Mouse (Mus musculus) intestine, embryonic 15.5 days (tissue): ENCODE measurements around the gene N4bp2l1. TPM values are rescaled to one million over a fixed set of nuclear protein-coding genes. Genes with fewer than 3 reads are reported as not detected.

Experiments
- ATAC-seq: fragments of 200-750 bp; cut with Nextera tagmentation; 2 replicates; pipeline ENCODE4 v1.8.0; 2017; ENCODE audit warnings: moderate TSS enrichment, moderate library complexity
- H3K27ac ChIP-seq: fragments of 300-500 bp; sonication (generic); 2 replicates; pipeline ENCODE4 v1.5.1; 2015; ENCODE audit warnings: mild to moderate bottlenecking, inconsistent platforms
- H3K27me3 ChIP-seq: fragments of 300-500 bp; sonication (generic); replicated peaks from 2 replicates; pipeline ENCODE4 v1.6.1; 2015; ENCODE audit warnings: inconsistent platforms
- H3K36me3 ChIP-seq: fragments of 300-500 bp; sonication (generic); 2 replicates; pipeline ENCODE4 v1.6.1; 2015; ENCODE audit warnings: inconsistent platforms
- H3K4me1 ChIP-seq: fragments of 300-500 bp; sonication (generic); replicated peaks from 2 replicates; pipeline ENCODE4 v1.6.1; 2015; ENCODE audit warnings: inconsistent platforms
- H3K4me2 ChIP-seq: fragments of 300-500 bp; sonication (generic); replicated peaks from 2 replicates; pipeline ENCODE4 v1.6.1; 2015; ENCODE audit warnings: mild to moderate bottlenecking, inconsistent platforms
- H3K4me3 ChIP-seq: fragments of 300-500 bp; sonication (generic); replicated peaks from 2 replicates; pipeline ENCODE4 v1.5.1; 2015; ENCODE audit warnings: inconsistent platforms
- H3K9ac ChIP-seq: fragments of 300-500 bp; sonication (generic); 2 replicates; pipeline ENCODE4 v1.6.1; 2015; ENCODE audit warnings: inconsistent platforms
- H3K9me3 ChIP-seq: fragments of 300-500 bp; sonication (generic); 2 replicates; pipeline ENCODE4 v1.6.1; 2016; ENCODE audit warnings: inconsistent platforms
- whole genome bisulfite sequencing: fragments of 180-500 bp; shearing (Covaris S2); methylation state at CpG from one replicate; pipeline ENCODE4 v1.1.7; 2015; 5-methylcytosine and 5-hydroxymethylcytosine counted together
- polyA plus RNA-seq: library from polyadenylated mRNA; unstranded; fragments of >200 nt; fragmentation: Nextera tagmentation; extraction: Ambion mirVana; gene quantifications from 2 replicates; pipeline ENCODE4 v1.2.1, GENCODE M21; 2015

Gene N4bp2l1
- polyA plus RNA-seq, 1 experiment from 2014 or later, result 4.6 TPM

GRCm38 (mm10) chr5:150541302-150541701, 55.7 kb downstream of the N4bp2l1 start:
- no peaks in the 10 kb centered on the region for H3K9me3 ChIP-seq
- 98% methylated on average over 1 of the region's 1 CpGs for WGBS
- ATAC-seq, result no peak
- no peak overlapping the region for H3K27ac ChIP-seq
- no peak overlapping the region for H3K4me2 ChIP-seq
- H3K9ac ChIP-seq, result no peak overlapping the region
- no peaks in the 10 kb centered on the region for H3K4me1 ChIP-seq
- peaks cover 12% of the 10 kb centered on the region for H3K36me3 ChIP-seq
- no peaks in the 10 kb centered on the region for H3K27me3 ChIP-seq
- no peak overlapping the region for H3K4me3 ChIP-seq

GRCm38 (mm10) chr5:150525239-150525638, 71.7 kb downstream of the N4bp2l1 start:
- WGBS, result 82% methylated on average over 2 of the region's 2 CpGs

GRCm38 (mm10) chr5:150522867-150523234, 74.1 kb downstream of the N4bp2l1 start:
- WGBS, result 6% methylated on average over 11 of the region's 11 CpGs

More at GRCm38 (mm10) chr5:150525239-150525638, 71.7 kb downstream of the N4bp2l1 start:
- Histone ChIP-seq H3K27ac (no peak overlapping the region), H3K4me3 (no peak overlapping the region), H3K9ac (no peak overlapping the region), H3K4me2 (no peak overlapping the region), H3K27me3 (no peaks in the 10 kb centered on the region), H3K4me1 (peaks cover 5% of the 10 kb centered on the region; the same call in 1 of the 2 replicates), H3K9me3 (no peaks in the 10 kb centered on the region), H3K36me3 (no peaks in the 10 kb centered on the region)
- ATAC-seq, result no peak

GRCm38 (mm10) chr5:150521937-150522866, 74.8 kb downstream of the N4bp2l1 start, which contains the start of gene Brca2:
Brca2 (plus strand) TSS chr5:150522630.
- Histone ChIP-seq H3K27me3 (no peaks in the 10 kb centered on the region), H3K27ac (peak within 1 kb of the TSS; percentile 85), H3K4me2 (peak within 1 kb of the TSS; percentile 68), H3K4me1 (peaks cover 5% of the 10 kb centered on the region; the same call in 1 of the 2 replicates), H3K4me3 (peak within 1 kb of the TSS; percentile 76), H3K9me3 (no peaks in the 10 kb centered on the region), H3K36me3 (no peaks in the 10 kb centered on the region), H3K9ac (peak within 1 kb of the TSS; percentile 83)
- ATAC-seq, result peak; percentile 98
- WGBS, result 5% methylated on average over 63 of the region's 63 CpGs

More at GRCm38 (mm10) chr5:150522867-150523234, 74.1 kb downstream of the N4bp2l1 start:
- H3K9me3 ChIP-seq, result no peaks in the 10 kb centered on the region
- H3K36me3 ChIP-seq, result no peaks in the 10 kb centered on the region
- H3K4me2 ChIP-seq, result peak overlapping the region; percentile 68
- no peaks in the 10 kb centered on the region for H3K27me3 ChIP-seq
- ATAC-seq, result peak; percentile 63; the same call in 1 of the 2 replicates
- peak overlapping the region; percentile 85 for H3K27ac ChIP-seq
- peak overlapping the region; percentile 76 for H3K4me3 ChIP-seq
- H3K9ac ChIP-seq, result peak overlapping the region; percentile 83
- H3K4me1 ChIP-seq, result peaks cover 5% of the 10 kb centered on the region; the same call in 1 of the 2 replicates

Other genes with a start within 250 kb of the N4bp2l1 start
- not detected in 2 replicates for gene Zar1l, start 79.0 kb downstream of the N4bp2l1 start, polyA plus RNA-seq
- 16.2 and 20.0 TPM in 2 replicates for gene Brca2, start 74.6 kb downstream of the N4bp2l1 start, polyA plus RNA-seq
- 34.4 and 38.3 TPM in 2 replicates for gene N4bp2l2, start 69.0 kb upstream of the N4bp2l1 start, polyA plus RNA-seq
- gene Pds5b, start 76.6 kb upstream of the N4bp2l1 start, polyA plus RNA-seq, result 22.2 and 25.3 TPM in 2 replicates